Mouse (Mus musculus): ENCODE results near the gene BC030867. TPM values are rescaled to one million over a fixed set of nuclear protein-coding genes. Genes with fewer than 3 reads are reported as not detected.
"Not testable (repeated sequence)": the region's sequence is repeated elsewhere in the genome, so short reads cannot be mapped to it uniquely, and the experiment has no call there.

The BC030867 gene
- total RNA-seq, 2 experiments from 2014 or later, result 8.6 to 26.7 TPM

DNA sequence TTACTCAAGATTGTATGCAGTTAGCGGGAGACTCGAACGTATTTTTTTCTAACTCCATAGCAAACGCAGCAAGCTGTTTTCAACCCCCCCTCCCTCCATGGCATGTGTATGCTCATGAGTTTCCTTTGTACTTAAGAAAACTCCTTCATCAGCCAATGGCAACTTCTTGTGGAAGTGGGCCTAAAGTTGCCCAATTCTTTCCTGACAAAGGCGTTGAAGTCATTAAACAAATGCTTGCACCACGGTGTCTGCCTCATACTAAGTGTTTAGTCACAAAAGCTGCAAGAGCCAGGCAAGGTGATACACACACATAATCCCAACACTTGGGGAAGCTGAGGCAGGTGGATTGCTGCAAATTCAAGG lies 2.4 kb upstream of the BC030867 start:
- peak; percentile 54 for ATAC-seq (replicated peaks; ENCODE audit: poor library complexity, severe bottlenecking)

DNA sequence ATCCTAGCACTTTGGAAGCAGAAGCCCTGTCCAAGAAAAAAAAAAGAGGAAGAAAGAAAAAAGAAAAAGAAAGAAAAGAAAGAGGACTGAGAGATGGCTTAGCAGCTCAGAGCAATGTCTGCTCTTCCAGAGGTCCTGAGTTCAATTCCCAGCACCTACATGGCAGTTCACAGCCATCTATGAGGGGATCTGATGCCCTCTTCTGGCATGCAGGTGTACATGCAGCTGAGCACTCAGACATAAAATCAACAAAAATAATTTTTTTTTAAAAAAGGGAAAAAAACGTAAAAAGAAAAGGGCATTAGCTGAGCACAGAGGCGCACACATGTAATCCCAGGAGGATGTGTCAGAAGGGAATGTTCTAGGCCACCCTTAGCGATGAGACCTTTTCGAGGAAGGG lies 1.8 kb upstream of the BC030867 start:
- no peak for ATAC-seq (replicated peaks; ENCODE audit: poor library complexity, severe bottlenecking)

DNA sequence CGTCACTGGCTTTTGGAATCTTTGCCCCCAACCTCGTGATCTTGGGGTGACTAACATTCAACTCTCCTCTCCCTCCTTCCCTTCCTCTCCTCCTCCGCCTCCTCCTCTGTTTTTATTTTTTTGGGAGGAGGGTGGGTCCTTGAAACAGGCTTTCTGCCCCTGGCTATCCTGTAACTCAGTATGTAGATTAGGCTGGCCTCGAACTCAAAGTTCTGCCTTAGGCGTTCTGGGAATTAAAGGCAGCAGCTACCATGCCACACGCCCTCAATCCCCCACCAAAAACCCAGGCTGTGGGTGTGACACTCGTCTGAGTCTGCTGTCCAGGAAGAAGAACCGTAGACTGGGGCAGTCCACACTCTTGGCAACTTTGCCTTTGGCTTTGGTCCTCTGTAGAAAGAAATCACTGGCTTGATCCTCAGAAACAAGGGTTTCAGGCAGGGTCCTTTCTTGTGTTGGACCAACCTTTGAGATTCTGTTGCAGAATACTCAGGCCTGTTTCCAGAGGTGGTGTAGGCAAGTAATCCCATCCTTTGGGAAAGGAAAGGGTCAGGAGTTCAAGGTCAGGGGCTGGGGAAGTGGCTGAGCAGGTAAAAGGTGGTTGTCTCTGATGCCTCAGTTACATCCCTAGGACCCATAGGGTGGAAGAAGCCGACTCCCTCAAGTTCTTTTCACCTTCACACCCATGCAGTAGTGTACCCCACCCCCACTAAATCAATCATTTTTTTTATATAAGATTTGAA lies 839 bp downstream of the BC030867 start:
- ATAC-seq (replicated peaks; ENCODE audit: poor library complexity, severe bottlenecking), result no peak

DNA sequence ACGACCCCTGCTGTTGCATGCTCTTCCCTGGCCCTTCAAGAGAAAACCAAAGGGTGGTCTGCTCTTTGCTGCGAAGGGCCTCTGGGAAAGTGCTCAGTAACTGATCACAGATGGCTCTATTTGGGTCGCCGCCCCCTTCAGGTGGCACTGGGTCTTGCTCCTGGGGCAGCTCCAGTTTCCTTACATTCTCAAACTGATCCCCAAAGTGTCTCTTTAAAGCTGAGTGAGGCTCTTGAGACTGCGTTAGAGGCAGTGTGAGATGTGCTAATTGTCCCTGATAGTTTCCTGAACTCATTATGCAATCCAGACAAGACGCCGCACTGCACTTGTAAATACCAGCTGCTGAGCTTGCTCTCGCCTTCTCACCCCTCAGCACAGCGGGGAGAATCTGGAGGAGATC lies 8.8 kb downstream of the BC030867 start:
- peak; percentile 50 for ATAC-seq (replicated peaks; ENCODE audit: poor library complexity, severe bottlenecking)

DNA sequence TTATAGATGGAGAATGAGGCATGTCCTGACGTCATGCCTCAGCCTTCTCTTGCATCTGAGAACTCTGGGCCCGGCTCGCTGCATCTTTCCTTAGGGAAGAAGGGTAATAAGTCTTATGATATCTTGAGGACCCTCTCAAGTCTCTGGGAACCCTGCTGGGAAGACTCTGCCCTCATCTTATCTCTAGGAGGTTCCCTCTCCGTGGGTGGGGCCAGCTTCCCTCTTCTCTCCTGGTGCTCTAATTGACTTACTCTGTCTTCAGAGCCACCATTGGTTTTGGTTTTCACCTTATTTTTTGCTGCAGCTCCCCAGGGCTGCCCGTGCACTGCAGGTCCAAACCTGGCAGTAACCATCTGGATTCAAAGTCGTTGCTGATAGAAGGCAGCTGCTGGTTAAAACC lies 9.4 kb downstream of the BC030867 start:
- ATAC-seq (replicated peaks; ENCODE audit: poor library complexity, severe bottlenecking), result no peak

DNA sequence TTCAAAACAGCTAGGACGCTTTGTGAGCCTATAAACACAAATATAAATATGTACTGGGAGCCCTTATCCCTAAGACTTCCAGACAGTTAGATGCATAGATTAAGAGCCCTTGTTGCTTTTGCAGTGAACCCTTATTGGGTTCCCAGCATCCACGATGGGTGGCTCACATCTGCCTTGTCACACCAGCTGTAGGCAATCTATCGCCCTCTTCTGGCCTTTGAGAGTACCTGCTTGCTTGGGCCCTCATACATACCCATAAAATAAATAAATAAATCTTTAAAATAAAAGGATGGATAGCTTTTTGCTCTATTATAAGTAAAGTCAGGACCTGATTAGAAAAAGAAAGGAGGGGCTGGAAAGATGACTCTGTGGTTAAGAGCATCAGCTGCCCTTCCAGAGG lies 9.8 kb downstream of the BC030867 start:
- ATAC-seq (replicated peaks; ENCODE audit: poor library complexity, severe bottlenecking), result no peak

DNA sequence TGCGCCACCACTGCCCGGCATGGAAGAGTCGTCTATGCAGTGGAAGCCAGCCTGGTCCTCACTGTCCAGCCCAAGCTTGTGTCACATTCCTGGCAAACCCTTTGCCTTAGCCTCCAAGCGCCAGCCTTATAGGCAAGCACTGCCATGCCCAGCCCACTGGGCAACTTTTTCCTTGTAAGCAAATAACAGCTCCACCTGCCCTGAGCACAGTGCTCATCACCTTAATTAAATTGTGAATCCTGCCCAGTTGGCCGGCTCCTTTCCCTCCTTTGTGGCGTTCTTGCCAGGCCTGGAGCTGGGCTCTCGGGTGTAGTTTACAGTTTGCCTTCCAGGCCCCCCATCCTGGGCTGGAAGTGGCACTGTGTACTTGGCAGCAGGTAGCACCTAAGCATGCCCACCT lies 14.5 kb downstream of the BC030867 start:
- ATAC-seq (replicated peaks; ENCODE audit: poor library complexity, severe bottlenecking), result no peak

DNA sequence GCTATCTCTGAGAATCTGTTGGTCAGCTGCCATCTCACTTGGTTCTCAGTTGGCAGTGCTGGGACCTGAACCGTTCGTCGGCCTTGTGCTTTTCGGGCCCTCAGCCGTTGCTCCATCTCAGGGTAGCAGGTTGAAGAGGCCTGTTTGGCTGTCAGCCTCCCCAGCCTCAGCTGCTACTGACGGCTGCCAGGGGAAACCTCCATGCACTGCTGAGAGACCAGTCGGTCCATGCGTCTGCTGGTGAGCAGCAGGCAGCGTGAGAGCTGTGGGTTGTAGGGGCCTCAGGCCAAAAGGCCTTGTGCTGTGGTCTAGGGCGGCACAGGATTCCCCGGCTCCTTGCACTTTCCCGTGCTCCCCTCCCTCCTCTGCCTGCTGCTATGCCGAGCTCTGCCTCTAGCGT lies 17.1 kb downstream of the BC030867 start:
- ATAC-seq (replicated peaks; ENCODE audit: poor library complexity, severe bottlenecking), result no peak

DNA sequence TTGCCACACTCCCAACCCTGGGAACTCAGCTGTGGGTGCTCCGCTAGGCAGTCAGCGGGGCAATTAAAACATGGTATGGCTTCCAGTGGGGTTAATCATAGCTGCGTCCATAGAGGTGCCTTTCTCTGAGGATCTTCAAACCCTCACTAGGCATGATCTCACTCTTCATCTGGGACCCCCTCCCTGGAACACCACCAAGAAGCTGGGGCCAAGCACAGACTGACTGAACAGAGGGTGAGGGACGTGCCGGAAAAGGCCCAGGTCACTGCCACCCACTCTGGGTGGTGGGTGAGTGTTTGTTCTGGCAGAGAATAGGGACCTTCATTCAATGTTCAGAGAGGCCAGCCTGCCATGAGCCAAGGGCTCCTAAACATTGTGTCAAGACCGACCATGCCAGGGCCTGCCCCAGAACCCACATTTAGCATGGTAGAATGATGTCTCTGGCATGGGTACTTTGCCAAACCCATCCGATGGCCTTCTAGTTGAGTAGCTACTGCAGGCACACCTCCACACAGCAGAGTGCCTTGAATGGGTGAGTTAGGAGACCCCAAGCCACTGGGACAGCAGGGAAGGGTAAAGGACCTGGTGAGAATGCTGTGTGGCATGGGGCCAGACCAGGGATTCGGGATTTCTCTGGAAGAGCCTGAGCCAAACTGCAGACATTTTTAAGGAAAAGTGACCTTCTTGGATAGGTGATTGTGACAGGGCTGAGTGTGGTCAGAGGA lies 18.1 kb downstream of the BC030867 start:
- no peak for ATAC-seq (replicated peaks; ENCODE audit: poor library complexity, severe bottlenecking)

DNA sequence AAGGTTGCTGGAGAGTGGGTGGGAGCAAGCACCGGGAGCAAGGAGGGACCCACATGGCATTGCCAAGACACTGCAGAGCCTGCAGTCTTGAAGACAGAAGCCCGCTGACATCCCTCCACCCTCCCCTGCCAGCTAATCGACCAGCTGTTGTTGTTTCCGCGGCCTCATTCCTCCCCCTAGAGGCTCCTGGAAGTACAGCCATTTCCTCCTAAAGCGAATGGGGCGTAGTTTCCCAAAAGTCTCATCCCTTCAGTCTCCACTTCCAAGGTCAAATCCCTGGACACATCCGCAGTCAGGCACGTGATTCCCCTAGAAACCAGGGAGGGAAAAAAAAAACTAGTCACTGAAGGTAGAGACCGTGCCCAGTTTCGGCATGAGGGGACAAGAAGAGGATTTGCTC lies 18.8 kb downstream of the BC030867 start:
- ATAC-seq (replicated peaks; ENCODE audit: poor library complexity, severe bottlenecking), result peak; percentile 79

DNA sequence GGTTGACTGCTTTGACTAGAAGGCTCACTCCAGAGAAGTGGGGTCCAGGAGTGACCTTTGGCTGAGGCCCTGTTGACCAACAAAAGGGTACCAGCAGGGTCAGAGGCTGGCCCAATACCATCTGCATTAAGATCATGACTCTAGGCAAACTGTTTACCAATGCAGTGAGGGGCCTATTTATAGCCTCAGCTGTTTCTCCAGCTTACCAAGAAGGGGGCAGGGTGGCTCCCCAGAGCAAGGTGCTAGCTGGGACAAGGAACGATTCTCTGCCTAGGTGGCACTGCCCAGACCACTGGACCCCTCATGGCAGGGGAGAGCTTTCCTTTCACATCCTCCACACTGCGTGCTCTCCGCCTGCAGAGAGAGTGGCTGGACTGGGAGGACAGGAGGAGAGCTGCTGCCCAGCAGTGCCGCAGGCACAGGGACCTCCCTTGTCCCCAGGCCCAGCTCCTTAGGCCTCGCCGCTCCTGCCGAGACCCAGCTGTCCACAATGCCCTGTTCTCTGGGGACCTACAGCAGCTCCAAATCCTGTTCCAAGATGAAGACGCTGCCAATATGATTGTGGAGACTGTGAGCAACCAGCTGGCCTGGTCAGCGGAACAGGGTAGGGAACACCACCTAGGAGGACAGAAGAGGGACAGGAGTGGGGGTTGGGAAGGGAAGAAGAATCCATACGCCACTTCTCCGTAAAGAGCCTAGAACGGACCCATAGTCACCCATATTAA lies 20.0 kb downstream of the BC030867 start, which contains the start of gene Asb16:
Gene Asb16, plus strand, starts transcription at position 224 of the 725 bp plus-strand sequence.
- no peak for ATAC-seq (replicated peaks; ENCODE audit: poor library complexity, severe bottlenecking)

DNA sequence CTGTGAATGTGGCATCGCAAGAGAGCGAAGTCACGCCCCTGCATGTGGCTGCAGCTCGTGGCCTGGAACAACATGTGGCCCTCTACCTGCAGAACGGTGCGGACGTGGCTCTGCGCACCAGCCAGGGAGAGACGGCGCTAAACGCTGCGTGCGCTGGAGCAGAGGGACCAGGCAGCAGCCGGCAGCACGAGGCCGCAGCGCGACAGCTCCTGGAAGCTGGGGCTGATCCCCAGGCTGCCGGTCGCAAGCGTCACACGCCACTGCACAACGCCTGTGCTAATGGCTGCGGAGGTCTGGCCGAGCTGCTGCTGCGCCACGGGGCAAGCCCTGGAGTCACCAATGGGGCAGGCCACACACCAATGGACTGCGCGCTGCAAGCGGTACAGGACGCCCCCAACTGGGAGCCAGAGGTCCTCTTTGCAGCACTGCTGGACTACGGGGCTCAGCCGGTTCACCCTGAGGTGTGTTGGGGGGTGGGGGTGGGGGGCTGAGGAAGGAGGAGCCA lies 27.8 kb downstream of the BC030867 start:
- ATAC-seq (replicated peaks; ENCODE audit: poor library complexity, severe bottlenecking), result peak; percentile 89

DNA sequence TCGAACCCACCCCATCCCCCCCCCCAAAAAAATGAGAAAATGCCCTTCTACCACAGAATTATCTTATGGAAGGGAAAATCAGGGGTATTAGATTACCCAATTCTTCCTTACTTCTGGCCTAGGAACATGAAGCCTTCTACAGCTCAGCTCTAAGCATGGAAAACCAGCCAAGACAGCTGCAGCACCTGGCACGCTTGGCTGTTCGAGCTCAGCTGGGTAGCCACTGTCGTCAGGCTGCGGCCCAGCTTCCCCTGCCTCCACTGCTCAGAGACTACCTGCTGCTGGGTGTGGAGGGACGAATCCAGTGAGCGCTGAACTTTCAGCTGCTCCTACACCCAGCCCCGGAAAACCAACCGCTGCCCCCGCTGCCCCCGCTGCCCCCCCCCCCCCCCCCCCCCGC lies 29.1 kb downstream of the BC030867 start:
- ATAC-seq (replicated peaks; ENCODE audit: poor library complexity, severe bottlenecking), result no peak

DNA sequence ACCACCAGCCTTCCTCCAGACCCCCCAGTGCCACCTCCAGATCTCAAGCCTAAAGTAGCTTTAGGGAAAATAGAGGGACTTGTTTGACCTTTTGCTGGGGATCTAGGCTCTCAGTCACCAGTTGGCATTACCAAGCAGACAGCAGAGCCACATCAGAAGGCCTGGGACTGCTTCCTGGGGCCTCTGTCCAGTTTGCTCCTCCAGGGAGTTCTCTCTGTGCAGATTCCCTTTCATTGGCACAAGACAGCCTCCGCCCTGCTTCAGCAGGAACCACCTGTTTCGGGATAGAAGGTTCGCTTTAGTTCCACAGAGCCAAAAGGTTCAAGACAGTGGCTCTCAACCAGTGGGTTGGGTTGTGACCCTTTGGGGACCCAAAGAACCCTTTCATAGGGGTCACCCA lies 30.9 kb downstream of the BC030867 start:
- ATAC-seq (replicated peaks; ENCODE audit: poor library complexity, severe bottlenecking), result no peak

DNA sequence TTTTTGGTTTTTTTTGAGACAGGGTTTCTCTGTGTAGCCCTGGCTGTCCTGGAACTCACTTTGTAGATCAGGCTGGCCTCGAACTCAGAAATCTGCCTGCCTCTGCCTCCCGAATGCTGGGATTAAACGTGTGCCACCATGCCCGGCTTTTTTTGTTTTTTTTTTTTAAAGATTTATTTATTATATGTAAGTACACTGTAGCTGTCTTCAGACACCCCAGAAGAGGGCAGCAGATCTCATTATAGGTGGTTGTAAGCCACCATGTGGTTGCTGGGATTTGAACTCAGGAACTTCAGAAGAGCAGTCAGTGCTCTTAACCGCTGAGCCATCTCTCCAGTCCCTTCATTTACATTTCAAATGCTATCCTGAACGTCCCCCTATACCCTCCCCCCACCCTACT lies 31.6 kb downstream of the BC030867 start:
- ATAC-seq (replicated peaks; ENCODE audit: poor library complexity, severe bottlenecking), result not testable (repeated sequence)

DNA sequence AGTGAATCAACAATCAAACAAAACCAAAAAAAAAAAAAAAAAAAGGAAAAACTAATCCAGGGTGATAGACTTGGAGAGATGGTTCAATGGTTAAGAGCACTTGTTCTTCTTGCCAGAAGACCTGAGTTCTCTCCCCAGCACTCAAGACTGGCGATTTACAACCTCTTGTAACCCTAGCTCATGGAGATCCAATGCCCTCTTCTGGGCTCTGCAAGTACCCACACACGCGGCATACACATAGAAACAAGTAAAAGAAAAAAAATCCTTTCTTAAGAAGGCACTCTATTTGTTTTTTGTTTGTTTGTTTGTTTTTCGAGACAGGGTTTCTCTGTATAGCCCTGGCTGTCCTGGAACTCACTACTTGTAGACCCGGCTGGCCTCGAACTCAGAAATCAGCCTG lies 35.2 kb downstream of the BC030867 start:
- ATAC-seq (replicated peaks; ENCODE audit: poor library complexity, severe bottlenecking), result no peak

DNA sequence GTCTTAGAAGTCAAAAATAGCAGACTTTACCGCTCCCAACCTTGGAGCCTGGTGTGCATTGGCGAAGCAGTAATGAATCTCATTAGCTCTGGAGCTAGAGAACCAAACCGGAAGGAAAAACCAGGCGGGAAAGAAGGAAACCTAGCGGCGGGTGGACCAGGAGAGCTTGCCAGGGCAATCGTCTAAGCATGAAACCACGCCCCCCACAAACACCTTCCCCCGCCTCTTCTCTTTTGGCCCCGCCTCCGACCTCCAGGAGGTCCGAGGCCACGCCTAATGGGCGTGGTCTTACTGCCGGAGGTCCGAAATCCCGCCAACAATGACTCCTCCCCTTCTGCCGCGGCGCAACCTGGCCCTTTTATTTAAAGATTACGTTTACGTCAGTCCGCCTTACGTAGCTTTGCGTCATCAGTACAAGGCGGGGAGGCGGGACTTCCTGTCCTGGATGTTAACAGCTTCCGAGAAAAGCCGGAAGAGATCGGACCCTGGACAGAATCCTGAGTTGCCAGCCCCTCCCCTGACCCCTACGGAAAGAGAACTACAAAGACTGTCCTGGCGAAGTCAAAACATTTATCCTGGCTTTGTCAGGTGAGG lies 35.9 kb downstream of the BC030867 start, which contains the start of gene Tmub2:
Gene Tmub2, plus strand, starts transcription at position 431 of the 594 bp plus-strand sequence.
- peak; percentile 95 for ATAC-seq (replicated peaks; ENCODE audit: poor library complexity, severe bottlenecking)

DNA sequence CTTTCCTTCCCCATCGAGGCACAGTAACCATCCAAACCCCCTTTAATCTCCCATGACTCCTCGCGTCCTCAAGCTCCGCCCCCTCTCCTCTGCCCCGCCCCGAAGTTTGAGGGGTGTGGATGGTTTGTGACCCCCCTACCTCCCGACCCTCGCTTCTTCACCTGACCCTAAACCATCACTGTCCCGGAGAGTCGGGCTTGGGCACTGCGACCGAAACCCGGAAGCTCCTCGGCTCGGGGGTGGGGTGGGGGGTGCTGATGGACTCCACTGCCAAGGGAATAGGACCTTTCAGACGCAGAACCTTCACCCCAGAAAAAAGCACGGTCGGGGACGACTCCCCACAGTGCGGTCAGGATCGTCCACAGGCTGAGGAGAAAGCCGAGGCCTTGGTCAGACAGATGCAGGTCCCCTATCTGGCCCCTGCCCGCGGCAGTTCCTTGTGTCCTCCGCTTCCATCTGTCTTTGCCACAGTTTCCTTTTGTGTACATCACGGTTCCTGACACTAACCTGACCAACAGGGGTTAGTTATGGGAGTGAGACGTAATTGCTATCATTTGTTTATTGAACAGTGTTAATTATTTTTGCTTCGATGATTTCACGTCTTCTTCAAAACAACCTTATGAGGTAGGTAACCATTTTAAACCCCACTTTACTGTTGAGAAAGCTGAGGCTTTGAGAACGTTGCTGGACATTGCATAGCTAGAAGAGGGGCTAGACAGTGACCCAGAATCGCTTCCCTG lies 36.6 kb downstream of the BC030867 start:
- peak; percentile 60 for ATAC-seq (replicated peaks; ENCODE audit: poor library complexity, severe bottlenecking)

DNA sequence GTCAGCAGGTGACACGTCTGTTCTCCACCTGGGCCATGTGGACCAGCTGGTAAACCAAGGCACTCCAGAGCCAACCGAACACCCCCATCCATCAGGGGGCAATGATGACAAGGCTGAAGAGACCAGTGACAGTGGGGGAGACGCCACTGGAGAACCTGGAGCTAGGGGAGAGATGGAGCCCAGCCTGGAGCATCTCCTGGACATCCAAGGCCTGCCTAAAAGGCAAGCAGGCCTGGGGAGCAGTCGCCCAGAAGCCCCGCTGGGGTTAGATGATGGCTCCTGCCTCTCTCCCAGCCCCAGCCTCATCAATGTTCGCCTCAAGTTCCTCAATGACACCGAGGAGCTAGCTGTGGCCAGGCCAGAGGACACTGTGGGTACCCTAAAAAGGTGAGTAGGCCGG lies 38.8 kb downstream of the BC030867 start:
- ATAC-seq (replicated peaks; ENCODE audit: poor library complexity, severe bottlenecking), result no peak
